Mouse (Mus musculus): ENCODE results near the gene Zfp92.
"Not testable (repeated sequence)": the region's sequence is repeated elsewhere in the genome, so short reads cannot be mapped to it uniquely, and the experiment has no call there.

Zfp92 gene

DNA sequence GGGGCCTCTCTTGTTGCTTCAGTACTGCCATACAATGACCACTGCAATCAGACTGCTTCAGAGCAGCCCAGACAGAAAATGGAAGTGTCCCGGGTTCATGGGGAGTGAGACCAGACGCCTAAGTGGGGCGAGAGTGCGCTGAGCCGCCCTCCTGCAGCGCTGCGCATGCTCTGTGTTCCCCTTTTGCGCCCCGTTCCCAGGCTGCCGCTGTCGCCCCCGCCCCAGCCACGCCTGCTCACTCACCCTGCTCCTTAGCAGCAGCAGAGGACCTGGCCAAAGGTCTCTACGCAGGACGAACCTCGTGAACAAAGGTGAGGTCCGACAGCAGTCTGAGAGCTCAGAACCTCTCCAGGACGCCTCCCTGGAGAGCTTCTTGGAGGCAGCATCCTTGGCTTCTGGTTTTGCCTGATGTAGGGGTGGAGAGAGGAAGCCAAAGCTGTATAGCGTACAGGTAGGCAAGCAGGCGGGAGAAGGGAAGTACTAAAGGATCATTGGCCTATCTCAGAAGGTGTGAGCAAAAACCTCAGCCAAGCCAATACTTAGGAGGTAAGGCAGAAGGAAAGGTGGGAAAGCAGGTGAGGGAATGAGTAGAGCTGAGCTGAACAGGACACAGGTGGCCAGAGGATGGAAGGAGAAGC lies at the start of gene Zfp92:
TSS of gene Zfp92 (plus strand) at position 217 of the 638 bp plus-strand sequence.
- no peak for DNase-seq (ENCODE audit: low spot score in 2 of 2)

DNA sequence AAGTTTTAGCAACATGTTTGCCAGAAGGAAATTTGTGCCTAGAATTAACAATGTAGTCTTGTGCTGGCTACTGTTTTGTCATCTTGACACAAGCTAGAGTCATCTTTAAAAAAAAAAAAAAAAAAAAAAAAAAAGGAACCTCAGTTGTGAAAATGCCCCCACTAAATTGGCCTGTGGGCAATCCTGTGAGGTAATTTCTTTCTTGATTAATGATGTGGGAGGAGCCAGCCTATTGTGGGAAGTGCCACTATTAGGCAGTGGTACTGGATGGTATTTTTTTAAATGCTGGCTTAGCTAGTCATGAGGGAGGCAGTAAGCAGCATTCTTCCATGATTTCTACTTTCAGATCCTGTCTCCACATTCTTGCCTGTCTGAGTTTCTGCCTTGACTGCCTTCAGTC lies 47.6 kb upstream of the Zfp92 start:
- no peak for DNase-seq (ENCODE audit: low spot score in 2 of 2)

DNA sequence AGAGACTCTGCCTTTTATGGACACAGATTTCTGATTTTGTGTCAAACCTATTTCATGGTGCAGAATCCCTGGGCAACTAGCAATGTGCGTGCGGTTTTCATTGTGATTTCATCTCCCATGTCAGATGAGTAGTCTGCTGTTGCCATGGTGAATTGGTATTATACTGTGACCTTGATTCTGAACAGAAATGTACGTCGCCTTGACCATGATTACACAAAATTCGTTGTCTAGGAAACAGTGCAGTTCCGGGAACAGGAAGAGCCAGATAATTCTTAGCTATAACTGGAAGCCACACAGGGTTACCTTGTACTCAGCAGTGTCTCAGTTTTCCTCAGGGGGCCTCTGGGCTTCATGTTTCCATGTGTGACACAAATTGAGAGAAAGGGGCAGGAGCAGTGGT lies 26.5 kb upstream of the Zfp92 start:
- no peak for DNase-seq (ENCODE audit: low spot score in 2 of 2)

DNA sequence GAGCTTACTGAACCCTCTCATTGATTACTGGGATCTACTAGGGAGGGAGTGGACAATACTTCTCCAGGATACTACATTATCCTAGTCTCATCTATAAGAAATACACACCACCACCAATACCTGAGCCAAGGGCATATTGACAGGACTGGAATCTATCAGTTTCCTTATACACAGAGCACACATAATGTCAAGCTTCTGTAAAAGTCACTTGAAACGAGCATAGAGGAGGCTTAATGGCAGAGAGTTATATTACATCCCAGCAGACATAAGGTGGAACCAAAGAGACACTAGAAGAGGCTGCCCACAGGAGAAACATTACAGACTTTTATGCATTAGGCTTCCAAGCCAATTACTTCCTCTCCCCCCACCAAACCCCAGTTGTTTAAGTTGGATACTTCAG lies 26.0 kb upstream of the Zfp92 start:
- DNase-seq (ENCODE audit: low spot score in 2 of 2): no peak

DNA sequence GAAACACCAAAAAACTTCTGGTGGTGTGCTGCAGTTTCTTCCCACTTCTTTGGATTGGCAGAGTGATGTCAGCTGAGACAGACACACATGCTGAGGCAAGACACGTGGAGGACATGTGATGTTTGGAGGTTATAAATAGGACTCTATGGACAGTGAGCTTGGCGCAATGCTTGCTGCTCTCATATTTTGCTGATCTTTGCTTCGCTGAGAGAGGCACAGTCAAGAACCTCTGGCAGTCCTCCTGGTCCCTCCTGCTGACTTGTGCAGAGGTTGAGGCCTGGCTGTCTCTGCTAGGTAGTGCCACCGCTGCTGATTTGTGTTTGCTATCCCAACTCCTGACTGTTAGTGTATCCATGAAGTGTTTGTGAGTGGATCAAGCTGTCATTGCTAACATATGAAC lies 19.4 kb upstream of the Zfp92 start:
- no peak for DNase-seq (ENCODE audit: low spot score in 2 of 2)

DNA sequence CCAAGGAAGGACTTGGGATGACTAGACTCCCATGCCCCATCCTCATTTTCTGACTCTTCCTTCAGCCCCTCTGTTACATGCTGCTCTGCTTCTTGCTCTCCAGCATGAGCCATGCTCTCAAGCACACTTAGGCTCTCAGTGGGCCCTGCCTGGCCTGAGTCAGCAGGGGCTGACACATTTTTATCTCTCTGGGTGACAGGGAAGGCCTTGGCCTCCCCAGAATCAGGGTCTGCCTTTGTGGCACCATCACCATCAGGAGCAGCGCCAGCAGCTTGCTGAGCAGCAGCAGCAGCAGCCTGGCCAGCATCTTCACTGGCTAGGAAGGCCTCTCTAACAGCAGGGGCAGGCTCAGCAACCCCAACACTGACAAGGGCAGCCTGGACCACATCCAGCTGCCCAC lies 14.4 kb upstream of the Zfp92 start:
- DNase-seq (ENCODE audit: low spot score in 2 of 2): no peak

DNA sequence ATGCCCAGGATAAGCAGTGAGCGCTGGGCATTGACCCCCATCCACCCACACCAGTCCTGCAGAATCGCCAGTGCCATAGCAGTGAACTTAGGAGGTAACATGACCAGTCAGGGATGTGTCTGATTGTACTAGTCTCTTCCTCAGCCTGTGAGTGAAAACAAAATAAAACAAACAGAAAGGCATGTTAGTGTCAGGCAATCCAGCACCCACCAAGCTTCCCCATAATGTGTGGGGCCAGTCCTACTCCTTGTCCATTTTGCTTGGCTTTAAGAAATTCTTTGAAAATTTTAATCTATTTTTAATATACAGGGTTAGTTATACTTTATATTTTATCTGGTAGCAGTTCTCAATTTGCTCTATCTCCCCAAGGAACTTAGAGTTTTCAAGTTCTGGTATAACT lies 12.3 kb upstream of the Zfp92 start, which contains the start of gene Gm18336:
TSS of gene Gm18336 (minus strand) at position 101 of the 400 bp plus-strand sequence.
- DNase-seq (ENCODE audit: low spot score in 2 of 2): not testable (repeated sequence)

DNA sequence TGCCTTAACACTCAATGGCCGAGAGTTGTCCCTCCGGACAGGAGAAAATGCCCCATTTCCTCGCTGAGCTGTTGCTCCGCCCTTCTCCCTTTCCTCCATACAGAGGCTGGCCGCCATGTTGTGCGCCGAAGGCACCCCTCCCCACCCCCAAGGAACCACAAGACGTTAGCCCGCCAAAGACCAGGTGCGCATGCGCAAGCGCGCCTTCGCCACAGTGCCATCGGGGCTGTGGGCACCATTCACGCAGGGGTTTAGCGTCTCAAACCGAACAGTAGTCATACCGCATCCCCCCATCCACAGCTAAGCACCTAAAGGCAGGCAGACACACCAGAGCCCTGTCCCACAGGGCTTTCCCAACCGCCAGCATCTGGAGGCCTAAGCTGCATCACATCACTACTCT lies 9.9 kb upstream of the Zfp92 start:
- DNase-seq (ENCODE audit: low spot score in 2 of 2): no peak

DNA sequence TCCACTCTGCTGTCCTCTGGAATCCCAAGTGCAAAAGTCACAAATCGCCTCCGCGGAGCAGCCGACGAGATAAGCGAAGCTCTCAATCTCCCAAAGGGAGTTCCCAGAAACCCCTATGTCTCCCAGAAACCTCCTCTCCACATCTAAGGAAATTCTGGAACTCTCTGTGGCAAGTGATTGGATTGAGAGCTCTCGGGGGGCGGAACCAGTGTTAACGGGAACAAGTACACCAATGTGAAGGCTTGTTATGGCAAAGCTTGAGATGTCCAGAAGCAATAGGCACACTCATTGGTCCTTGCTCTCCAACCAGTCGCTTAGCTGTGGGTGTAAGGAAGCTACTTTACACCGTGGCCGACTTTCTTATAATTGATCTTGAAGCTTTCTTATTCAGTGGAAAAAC lies 9.3 kb upstream of the Zfp92 start:
- no peak for DNase-seq (ENCODE audit: low spot score in 2 of 2)

DNA sequence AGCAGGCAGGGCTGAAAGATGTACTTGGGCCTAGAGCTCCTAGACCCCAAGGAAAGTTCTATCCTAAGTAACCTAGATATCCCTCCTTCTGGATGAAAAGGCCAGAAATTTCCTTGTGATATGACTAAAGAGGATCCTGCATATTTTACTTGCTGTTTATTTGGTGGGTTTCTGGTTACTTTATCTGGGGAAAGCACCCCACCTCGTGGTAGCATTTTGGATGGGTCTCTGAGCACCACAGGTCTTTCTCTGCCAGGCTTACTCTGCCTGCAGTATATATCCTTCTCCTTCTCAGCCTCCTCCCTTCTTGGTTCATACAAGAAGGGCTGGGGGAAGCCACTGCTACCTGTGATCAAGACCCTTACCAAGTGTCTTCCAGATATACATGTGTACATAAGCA lies 1.9 kb downstream of the Zfp92 start:
- DNase-seq (ENCODE audit: low spot score in 2 of 2): no peak

DNA sequence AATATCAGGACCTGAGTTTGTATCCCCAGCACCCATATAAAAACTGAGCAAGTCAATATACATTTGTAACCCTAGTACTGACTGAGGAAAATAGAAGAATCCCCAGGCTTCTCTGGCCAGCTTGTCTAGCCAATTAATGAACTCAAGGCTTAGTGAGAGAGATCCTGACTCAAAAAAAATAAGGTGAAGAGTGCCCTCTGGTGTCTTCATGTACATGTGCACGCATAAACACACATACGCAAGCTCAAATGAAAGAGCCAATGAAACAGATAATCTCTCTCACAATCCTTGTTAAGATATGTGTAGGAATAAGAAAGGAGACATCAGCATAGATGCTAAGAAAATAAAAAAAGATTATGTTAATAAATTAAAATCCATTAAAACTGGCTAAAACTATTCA lies 19.1 kb downstream of the Zfp92 start:
- DNase-seq (ENCODE audit: low spot score in 2 of 2): no peak

DNA sequence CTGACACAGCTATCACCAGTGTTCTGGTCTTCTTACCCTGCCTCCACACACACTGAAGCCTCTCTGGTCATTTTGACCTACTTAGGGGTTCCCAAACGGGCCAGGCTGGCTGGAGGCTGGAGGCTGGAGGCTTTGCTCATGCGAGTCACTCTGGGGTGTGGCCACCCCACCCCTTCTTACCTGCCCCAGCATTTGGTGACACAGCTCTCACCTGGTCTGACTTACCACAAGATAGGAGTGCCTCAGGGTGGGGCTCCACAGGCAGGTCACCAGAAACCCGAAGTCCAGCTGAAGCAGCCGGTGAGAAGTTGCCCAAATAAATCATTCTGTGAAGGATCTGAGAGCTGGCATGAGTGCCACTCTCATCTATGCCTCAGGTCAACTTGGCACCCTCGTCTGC lies 22.0 kb downstream of the Zfp92 start:
- DNase-seq (ENCODE audit: low spot score in 2 of 2): peak in 1 of 2 experiments; percentile 21

DNA sequence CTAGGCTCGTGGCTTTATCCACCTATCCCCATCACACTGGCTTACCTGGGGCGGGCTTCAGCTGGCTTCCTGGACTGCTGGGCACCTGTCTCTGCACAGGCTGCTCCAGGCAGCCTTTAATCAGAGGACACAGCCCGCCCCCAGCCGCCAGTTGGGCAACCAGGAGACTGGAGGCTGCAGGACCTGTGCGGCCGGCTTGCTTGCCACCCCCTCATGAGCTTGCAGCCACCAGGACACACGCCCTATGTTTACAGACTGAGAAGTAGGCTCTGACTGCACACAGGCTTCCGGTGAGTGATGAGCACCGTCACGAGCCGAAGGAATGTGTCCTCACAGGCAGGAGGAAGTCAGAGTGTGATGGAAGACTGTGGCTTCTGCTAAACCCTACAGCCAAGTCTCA lies 24.4 kb downstream of the Zfp92 start, which contains the start of gene Trex2:
TSS of gene Trex2 (minus strand) at position 93 of the 400 bp plus-strand sequence.
- peak; percentile 12 to 36 for DNase-seq (ENCODE audit: low spot score in 2 of 2)

DNA sequence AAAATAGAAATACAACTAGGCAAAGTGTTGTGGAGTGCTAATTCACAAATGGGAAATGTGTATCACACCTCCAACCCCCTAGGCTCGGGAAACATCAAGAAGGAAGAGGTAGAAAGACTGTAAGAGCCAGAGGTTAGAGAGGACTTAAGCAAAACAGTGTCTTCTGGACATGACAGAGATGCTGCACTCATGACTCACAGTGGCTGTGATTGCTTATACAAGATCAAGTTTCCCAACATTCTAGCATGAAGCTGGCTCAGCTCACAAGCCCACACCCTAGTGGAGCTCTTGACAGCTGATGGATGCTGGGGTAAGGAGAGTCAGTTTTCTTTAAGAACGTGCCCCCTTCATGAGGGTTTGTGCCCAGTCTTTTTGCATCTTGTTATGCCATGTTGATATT lies 30.5 kb downstream of the Zfp92 start:
- no peak for DNase-seq (ENCODE audit: low spot score in 2 of 2)

DNA sequence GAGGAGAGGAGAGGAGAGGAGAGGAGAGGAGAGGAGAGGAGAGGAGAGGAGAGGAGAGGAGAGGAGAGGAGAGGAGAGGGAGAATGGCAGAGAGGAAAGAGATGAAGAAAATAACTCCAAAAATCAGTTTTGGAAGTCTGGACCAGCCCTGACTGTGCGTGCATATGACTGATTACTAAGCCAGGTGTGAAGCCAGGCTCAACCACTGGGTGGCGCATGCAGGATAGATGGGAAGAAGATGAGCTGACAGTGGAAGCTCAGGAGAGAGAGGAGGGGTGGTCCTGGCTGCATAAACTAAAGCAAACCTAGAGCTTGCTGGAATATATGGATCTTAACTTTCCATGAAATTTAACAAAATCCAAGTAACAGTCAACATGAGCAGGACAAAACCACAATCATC lies 41.1 kb downstream of the Zfp92 start:
- DNase-seq (ENCODE audit: low spot score in 2 of 2): peak; percentile 28 to 47

DNA sequence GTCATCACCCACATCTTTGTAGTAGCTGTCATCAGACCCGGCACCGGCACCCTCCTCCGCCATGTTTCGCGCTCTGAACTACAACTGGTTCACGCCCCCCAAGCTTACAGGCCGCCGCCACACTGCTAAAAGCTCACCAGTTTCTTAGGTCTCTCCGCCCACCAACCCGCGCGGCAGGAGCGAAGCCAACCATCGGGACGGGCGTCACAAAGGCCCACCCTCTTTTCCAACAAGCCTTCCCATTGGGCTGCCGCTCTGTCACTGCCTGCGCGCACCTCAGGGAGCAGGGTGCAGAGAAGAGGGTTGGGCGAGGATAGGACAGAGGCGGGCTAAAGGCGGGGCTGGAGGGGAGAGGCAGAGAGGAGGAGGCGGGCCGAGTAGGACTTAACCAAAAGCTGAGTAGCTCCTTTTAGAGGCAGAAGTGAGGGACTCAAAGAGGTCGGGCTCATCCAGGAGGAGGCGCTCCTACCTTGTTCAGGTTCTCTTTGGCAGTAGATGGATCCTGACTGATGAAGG lies 48.0 kb downstream of the Zfp92 start, which contains the start of gene Haus7:
TSS of gene Haus7 (minus strand) at position 168 of the 516 bp plus-strand sequence.
- DNase-seq (ENCODE audit: low spot score in 2 of 2): peak; percentile 77 to 90

DNA sequence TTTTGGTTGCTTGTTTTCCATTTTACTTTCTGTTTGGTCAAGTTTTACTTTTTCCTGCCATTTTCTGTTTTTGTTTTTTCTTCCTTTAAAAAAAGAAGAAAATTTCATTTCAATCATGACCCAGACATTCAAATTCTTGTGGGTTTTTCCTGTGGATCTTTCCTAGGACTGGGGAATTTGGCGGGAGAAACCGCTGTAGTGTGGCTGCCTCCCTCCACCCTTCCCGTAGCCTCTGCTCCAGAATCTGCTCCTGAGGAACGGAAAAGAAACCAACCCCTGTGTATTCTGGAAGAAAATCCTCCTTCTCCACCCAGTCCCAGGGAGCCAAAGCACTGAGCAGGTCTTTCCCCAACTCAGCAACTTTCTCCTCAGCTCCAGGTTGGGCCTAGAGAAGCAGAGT lies 49.9 kb downstream of the Zfp92 start:
- DNase-seq (ENCODE audit: low spot score in 2 of 2): no peak

DNA sequence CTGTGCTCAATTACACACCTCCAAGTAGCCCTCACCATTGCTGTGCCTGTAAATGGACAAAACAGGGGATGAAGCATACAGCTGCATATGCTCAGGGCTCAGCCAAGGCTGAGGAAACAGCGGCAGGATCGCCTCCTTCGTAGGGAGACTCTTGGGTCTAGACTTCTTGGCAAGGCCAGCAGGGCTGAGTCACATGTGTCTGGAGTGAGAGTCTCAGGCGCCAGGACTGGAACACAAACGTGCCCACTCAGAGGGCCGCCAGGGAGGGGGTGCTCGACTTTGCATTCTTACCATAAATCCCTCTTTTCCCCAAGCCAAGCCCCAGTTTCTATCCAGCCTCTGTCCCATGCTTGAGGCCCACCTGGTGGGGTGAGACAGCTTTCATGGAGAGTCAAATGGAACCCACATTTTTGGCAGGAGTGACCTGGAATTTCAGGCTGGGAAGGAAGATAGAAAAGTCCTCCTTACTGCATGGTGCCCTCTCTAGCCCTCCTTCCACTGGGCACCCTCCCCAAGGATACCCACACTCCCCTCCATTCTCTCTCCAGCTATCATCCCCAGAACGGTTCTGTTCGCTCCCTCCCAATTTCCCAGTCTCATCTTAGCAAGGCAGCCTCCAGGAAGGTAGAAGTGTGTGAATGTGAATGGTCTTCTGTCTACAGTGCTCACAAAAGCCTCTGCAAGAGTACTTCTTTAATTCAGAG lies 54.7 kb downstream of the Zfp92 start:
- peak in 1 of 2 experiments; percentile 55 for DNase-seq (ENCODE audit: low spot score in 2 of 2)

DNA sequence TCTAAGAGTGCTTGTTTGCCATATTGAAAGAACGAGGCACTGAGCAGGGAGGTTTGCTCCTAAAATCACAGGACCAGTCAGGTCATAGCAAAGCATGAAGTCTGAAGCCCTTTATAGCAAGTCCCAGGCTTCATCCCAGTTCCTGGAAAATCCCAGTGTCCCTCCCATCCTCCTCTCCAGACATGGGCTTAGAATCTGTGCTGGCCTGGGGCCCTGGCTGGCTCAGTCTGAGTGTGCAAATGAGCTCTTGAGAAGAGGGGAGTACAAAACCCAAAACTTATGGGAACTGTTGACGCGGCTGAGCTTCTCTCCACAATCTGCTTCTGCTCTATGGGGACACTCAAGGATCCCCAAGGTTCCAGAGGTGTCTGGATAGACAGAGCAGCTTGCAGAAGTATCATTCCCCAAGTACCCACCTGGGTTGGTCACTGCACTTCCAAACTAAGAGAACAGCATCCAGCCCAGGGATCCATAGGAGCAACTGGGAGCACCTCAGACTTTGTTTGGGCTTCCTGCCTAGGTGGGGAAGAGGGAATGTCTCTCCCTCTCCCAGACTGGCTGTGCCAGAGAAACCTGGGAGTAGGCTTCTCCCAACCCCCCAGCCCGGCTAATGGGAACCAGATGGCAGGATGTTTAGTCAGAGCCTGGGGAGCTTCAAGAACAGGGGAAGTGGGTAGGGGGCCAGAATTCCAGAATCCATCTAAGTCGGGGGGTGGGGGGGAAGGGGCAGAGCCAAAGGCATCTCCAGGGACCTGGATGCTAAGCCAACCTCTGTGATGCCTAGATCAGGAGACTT lies 56.7 kb downstream of the Zfp92 start:
- DNase-seq (ENCODE audit: low spot score in 2 of 2): peak in 1 of 2 experiments; percentile 41

DNA sequence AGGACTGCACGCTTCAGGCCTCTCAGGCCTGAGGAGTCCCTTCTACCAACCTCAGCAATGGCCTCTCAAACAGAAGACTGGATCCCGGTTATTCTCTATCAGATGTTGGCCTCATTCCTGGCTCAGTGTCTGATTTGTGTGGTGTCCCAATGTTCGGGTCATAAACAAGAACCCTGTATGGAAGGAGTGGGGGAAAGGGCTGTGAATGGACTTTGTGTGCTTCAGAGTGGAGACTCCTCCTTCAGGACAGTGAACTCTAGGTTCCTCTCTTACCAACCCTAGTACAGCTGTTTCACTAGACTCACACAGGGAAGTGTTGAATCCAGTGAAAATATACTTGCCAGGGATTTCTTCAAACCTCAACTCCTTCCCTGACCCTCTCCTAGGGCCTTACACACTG lies 57.4 kb downstream of the Zfp92 start:
- no peak for DNase-seq (ENCODE audit: low spot score in 2 of 2)

DNA sequence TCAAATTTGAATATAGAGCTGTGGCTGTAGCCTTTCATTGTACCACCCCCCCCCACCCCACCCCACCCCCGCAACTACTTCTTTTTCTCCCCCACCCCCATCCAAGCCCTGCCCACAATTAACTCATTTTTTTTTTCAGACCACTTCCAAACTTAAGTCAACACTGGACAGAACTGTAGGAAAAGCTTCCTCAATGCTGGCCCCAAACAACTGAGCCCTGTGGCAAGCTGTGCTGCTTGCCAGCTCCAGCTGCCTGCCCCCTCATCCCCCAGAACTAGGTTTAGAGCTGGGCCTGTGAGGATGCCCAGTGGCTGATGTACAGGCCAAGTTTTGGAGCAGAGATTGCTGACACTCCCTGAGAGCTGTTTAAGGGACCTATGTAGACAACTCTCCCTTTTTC lies 57.9 kb downstream of the Zfp92 start:
- no peak for DNase-seq (ENCODE audit: low spot score in 2 of 2)

DNA sequence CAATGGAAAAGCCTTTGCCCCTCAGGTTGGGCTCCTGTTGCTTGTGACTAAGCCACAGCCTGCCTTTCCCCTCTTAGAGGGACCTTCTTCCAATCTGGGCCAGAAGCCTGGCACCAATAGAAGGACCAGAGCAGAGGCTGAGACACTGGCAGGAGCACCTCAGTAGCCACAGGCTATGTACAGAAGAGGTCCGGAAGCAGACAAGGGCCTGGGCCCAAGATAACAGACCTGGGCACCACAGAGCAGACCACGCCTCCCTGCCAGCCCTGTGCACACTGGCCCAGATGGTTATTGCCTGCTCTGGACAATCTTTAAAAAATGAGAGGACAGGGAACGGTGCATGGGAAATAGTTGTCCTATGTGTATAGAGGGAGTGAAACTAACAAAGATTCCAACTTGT lies 60.9 kb downstream of the Zfp92 start:
- no peak for DNase-seq (ENCODE audit: low spot score in 2 of 2)

Data from urinary bladder, postnatal 36 days (tissue).